Mouse (Mus musculus): Measurements from ENCODE around the gene Nlrp6. TPM values are rescaled to one million over a fixed set of nuclear protein-coding genes. Genes with fewer than 3 reads are reported as not detected.

Gene Nlrp6
- polyA plus RNA-seq, 1 experiment from 2014 or later = not detected

DNA sequence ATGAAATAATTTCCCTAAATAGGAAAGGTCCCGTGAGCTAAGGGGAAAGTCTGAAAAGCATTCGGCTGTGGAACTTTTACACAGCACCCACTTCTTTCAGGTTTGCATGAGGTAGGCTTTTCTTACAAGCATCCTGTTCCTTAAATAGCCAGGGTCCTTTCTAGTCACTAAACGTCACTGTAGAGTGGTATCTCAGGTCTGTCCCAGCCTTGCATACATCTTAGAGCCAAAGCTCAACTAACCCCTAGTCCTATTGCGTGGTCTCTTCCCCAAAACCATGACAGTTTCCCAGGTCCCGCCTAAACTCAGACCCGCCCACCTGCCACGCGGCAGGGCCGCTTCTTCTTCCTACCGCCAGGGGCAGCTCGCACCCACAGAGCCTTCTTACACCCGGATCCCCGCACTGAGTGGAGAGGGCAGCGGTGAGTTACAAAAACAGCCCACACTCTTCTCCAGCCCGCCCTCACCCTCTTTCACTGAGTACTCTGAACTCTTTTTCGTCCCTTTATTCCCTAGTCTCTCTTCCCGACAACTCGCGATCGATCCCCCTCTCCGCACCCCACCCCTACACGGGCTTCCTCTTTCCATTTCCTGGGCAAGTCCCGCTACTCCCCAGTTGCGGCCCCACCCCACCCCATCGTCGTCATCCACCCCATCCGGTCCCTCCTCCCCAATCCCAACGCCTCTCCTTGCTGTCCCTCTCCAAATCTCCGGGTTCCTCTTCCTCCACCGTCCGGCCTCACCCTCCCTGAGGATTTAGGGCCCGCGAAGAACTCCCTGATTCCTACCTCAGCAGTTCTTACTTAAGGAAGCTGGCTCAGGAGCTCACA lies 20.7 kb downstream of the Nlrp6 start, which contains the start of gene Pgghg:
Pgghg (plus strand) TSS at position 170 of the 830 bp plus-strand sequence.
- Histone ChIP-seq H3K4me2 (peak within 1 kb of the TSS; percentile 79), H3K27ac (ENCODE audit: low read depth, low read length) (peak within 1 kb of the TSS; percentile 85), H3K9ac (ENCODE audit: low read depth, low read length) (peak within 1 kb of the TSS; percentile 86), H3K4me3 (ENCODE audit: low read depth, low read length) (peak within 1 kb of the TSS; percentile 53), H3K9me3 (replicated peaks; ENCODE audit: control insufficient read depth, low read length) (no peaks in the 10 kb centered on the region), H3K36me3 (ENCODE audit: control insufficient read depth, insufficient read depth, low read length) (no peaks in the 10 kb centered on the region), H3K27me3 (ENCODE audit: control insufficient read depth, insufficient read depth, low read length) (peaks cover 3% of the 10 kb centered on the region; the same call in 1 of the 2 replicates), H3K4me1 (ENCODE audit: control insufficient read depth, insufficient read depth, low read length) (peaks cover 1% of the 10 kb centered on the region; the same call in 1 of the 2 replicates)
- WGBS (ENCODE audit: insufficient replicate concordance) = 3% methylated on average over 33 of the region's 33 CpGs
- peak; percentile 82 for ATAC-seq (replicated peaks; ENCODE audit: insufficient number of reproducible peaks, low FRiP score, low TSS enrichment)

DNA sequence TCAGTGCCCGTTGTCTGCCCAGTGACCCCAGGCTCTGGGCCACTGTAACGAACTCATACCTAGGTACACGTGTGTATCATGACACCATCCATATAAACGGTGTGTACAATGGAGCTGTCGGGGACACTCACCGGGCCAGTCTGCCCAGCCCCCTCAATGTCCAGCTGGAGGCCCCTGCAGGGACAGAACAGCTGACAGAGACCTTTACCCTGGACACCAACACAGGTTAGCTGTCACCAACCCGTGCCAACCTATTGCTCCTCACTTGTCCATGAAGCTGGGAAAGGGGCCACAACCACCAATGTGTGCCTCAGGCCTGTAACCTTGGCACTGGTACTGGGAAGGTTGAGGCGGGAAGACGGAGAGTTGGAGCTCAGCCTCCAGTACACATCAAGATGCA lies 21.6 kb downstream of the Nlrp6 start:
- H3K36me3 ChIP-seq (ENCODE audit: control insufficient read depth, insufficient read depth, low read length) = no peaks in the 10 kb centered on the region
- H3K4me2 ChIP-seq = peak overlapping the region; percentile 79
- ATAC-seq (replicated peaks; ENCODE audit: insufficient number of reproducible peaks, low FRiP score, low TSS enrichment) = no peak
- no peaks in the 10 kb centered on the region for H3K9me3 ChIP-seq (replicated peaks; ENCODE audit: control insufficient read depth, low read length)
- 61% methylated on average over 9 of the region's 9 CpGs for WGBS (ENCODE audit: insufficient replicate concordance)
- peaks cover 2% of the 10 kb centered on the region; the same call in 1 of the 2 replicates for H3K4me1 ChIP-seq (ENCODE audit: control insufficient read depth, insufficient read depth, low read length)
- H3K9ac ChIP-seq (ENCODE audit: low read depth, low read length) = peak overlapping the region; percentile 86
- H3K27me3 ChIP-seq (ENCODE audit: control insufficient read depth, insufficient read depth, low read length) = peaks cover 3% of the 10 kb centered on the region; the same call in 1 of the 2 replicates
- H3K4me3 ChIP-seq (ENCODE audit: low read depth, low read length) = peak overlapping the region; percentile 53
- H3K27ac ChIP-seq (ENCODE audit: low read depth, low read length) = peak overlapping the region; percentile 85

DNA sequence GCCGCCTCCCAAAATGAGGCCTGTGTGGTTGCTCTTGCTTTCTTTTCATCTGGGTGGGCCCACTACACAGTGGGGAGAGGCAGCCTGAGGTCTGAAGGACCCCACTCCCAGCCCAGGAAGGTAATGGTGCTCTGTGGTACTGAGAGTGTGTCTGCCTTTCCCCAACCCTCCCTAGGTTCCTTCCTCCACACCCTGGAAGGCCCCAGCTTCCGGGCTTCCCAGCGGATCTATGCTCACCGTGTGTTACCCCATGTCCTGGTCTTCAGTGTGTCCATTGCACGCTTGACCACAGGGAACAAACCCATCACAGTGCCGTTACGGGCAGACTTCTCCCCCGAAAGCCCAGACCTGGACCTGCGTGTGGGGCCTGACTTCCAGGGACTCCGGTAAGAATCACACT lies 22.1 kb downstream of the Nlrp6 start:
- H3K4me2 ChIP-seq = no peak overlapping the region
- no peaks in the 10 kb centered on the region for H3K36me3 ChIP-seq (ENCODE audit: control insufficient read depth, insufficient read depth, low read length)
- no peaks in the 10 kb centered on the region for H3K9me3 ChIP-seq (replicated peaks; ENCODE audit: control insufficient read depth, low read length)
- H3K27ac ChIP-seq (ENCODE audit: low read depth, low read length) = no peak overlapping the region
- no peak overlapping the region for H3K9ac ChIP-seq (ENCODE audit: low read depth, low read length)
- peaks cover 2% of the 10 kb centered on the region; the same call in 1 of the 2 replicates for H3K4me1 ChIP-seq (ENCODE audit: control insufficient read depth, insufficient read depth, low read length)
- H3K27me3 ChIP-seq (ENCODE audit: control insufficient read depth, insufficient read depth, low read length) = peaks cover 3% of the 10 kb centered on the region; the same call in 1 of the 2 replicates
- no peak overlapping the region for H3K4me3 ChIP-seq (ENCODE audit: low read depth, low read length)
- 88% methylated on average over 10 of the region's 10 CpGs for WGBS (ENCODE audit: insufficient replicate concordance)
- no peak for ATAC-seq (replicated peaks; ENCODE audit: insufficient number of reproducible peaks, low FRiP score, low TSS enrichment)

DNA sequence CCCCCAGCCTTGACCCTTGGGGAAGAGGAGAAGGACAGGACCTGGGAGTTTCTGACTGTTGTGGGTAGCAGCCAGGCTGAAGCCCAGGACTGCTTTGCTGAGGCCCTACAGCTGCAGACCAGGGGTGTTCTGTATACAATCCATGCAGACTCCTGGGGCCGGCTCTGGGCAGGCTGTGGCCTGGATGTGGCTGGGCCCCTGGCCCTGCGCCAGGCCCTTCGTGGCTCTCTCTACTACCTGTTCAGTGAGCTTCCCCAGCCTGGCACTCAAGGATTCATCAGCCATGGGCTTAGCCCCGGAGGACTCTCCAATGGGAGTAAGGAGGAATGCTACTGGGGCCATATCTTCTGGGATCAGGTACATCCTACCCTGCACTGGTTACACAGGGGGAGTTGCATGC lies 22.7 kb downstream of the Nlrp6 start:
- no peak overlapping the region for H3K9ac ChIP-seq (ENCODE audit: low read depth, low read length)
- H3K27ac ChIP-seq (ENCODE audit: low read depth, low read length) = no peak overlapping the region
- peaks cover 5% of the 10 kb centered on the region for H3K4me1 ChIP-seq (ENCODE audit: control insufficient read depth, insufficient read depth, low read length)
- no peaks in the 10 kb centered on the region for H3K9me3 ChIP-seq (replicated peaks; ENCODE audit: control insufficient read depth, low read length)
- H3K4me2 ChIP-seq = no peak overlapping the region
- H3K36me3 ChIP-seq (ENCODE audit: control insufficient read depth, insufficient read depth, low read length) = no peaks in the 10 kb centered on the region
- H3K27me3 ChIP-seq (ENCODE audit: control insufficient read depth, insufficient read depth, low read length) = peaks cover 3% of the 10 kb centered on the region; the same call in 1 of the 2 replicates
- H3K4me3 ChIP-seq (ENCODE audit: low read depth, low read length) = no peak overlapping the region
- no peak for ATAC-seq (replicated peaks; ENCODE audit: insufficient number of reproducible peaks, low FRiP score, low TSS enrichment)
- 78% methylated on average over 4 of the region's 4 CpGs for WGBS (ENCODE audit: insufficient replicate concordance)

DNA sequence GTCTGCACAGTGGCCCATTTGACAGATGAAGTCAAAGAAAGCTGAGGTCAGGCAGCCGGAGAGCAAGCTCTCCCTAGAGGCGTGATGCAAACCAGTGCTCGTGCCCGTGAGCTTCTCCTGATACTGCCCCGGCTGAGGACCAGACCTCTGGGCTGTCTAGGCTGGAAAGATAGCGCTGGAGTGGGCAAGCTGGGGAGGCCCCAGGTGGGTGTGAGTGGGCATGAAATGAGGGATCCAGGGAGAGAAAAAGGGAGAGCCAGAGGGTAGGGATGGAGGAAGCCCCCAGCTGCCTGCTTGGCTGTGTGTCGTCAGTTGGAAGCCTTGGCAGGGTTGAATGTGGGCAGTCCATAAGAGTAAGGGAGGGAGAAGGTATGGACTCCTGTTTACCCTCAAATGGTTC lies 23.5 kb downstream of the Nlrp6 start:
- no peak for ATAC-seq (replicated peaks; ENCODE audit: insufficient number of reproducible peaks, low FRiP score, low TSS enrichment)
- Histone ChIP-seq H3K27me3 (ENCODE audit: control insufficient read depth, insufficient read depth, low read length) (no peaks in the 10 kb centered on the region), H3K27ac (ENCODE audit: low read depth, low read length) (no peak overlapping the region), H3K4me1 (ENCODE audit: control insufficient read depth, insufficient read depth, low read length) (peaks cover 6% of the 10 kb centered on the region), H3K36me3 (ENCODE audit: control insufficient read depth, insufficient read depth, low read length) (no peaks in the 10 kb centered on the region), H3K4me2 (no peak overlapping the region), H3K4me3 (ENCODE audit: low read depth, low read length) (no peak overlapping the region), H3K9me3 (replicated peaks; ENCODE audit: control insufficient read depth, low read length) (no peaks in the 10 kb centered on the region), H3K9ac (ENCODE audit: low read depth, low read length) (no peak overlapping the region)
- WGBS (ENCODE audit: insufficient replicate concordance) = 84% methylated on average over 7 of the region's 7 CpGs

DNA sequence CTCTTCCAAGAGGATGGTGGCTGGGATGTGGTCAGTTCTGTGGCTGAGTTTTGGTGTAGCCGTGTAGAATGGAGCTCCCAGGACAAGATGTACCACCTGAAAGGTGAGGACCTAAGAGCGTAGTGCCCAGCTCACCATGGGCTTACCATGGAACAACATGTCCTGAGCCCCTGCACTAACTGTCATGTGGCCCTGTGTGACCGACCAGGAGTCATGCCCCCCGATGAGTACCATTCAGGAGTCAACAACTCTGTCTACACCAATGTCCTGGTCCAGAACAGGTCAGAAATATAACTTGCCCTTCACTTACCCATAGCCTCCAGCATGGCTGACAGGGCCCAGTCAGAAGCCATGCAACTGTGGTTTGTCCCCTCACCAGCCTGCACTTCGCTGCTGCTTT lies 24.5 kb downstream of the Nlrp6 start:
- ATAC-seq (replicated peaks; ENCODE audit: insufficient number of reproducible peaks, low FRiP score, low TSS enrichment) = no peak
- H3K36me3 ChIP-seq (ENCODE audit: control insufficient read depth, insufficient read depth, low read length) = no peaks in the 10 kb centered on the region
- no peak overlapping the region for H3K4me2 ChIP-seq
- no peak overlapping the region for H3K9ac ChIP-seq (ENCODE audit: low read depth, low read length)
- no peak overlapping the region for H3K4me3 ChIP-seq (ENCODE audit: low read depth, low read length)
- no peaks in the 10 kb centered on the region for H3K9me3 ChIP-seq (replicated peaks; ENCODE audit: control insufficient read depth, low read length)
- H3K27me3 ChIP-seq (ENCODE audit: control insufficient read depth, insufficient read depth, low read length) = no peaks in the 10 kb centered on the region
- no peak overlapping the region for H3K27ac ChIP-seq (ENCODE audit: low read depth, low read length)
- WGBS (ENCODE audit: insufficient replicate concordance) = 80% methylated on average over 5 of the region's 5 CpGs
- peaks cover 6% of the 10 kb centered on the region for H3K4me1 ChIP-seq (ENCODE audit: control insufficient read depth, insufficient read depth, low read length)

DNA sequence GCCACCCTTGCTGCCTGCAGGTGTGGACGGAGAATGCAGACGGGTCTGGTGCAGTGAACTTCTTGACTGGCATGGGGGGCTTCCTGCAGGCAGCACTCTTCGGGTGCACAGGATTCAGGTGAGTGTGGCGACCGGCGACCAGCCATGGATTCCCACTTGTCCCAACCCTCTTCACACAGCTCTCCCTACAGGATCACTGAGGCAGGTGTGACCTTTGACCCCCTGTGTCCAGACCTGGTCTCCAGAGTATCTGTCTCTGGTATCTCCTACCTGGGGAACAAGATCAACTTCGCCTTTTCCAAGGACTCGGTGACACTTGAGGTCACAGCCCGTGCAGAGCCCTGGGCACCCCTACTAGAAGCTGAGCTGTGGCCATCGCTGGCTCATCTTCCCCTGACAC lies 25.6 kb downstream of the Nlrp6 start:
- H3K36me3 ChIP-seq (ENCODE audit: control insufficient read depth, insufficient read depth, low read length) = no peaks in the 10 kb centered on the region
- H3K4me1 ChIP-seq (ENCODE audit: control insufficient read depth, insufficient read depth, low read length) = peaks cover 6% of the 10 kb centered on the region
- no peaks in the 10 kb centered on the region for H3K27me3 ChIP-seq (ENCODE audit: control insufficient read depth, insufficient read depth, low read length)
- no peak overlapping the region for H3K4me3 ChIP-seq (ENCODE audit: low read depth, low read length)
- no peak overlapping the region for H3K4me2 ChIP-seq
- WGBS (ENCODE audit: insufficient replicate concordance) = 83% methylated on average over 10 of the region's 10 CpGs
- ATAC-seq (replicated peaks; ENCODE audit: insufficient number of reproducible peaks, low FRiP score, low TSS enrichment) = no peak
- H3K9me3 ChIP-seq (replicated peaks; ENCODE audit: control insufficient read depth, low read length) = no peaks in the 10 kb centered on the region
- no peak overlapping the region for H3K9ac ChIP-seq (ENCODE audit: low read depth, low read length)
- peak overlapping the region; percentile 70 for H3K27ac ChIP-seq (ENCODE audit: low read depth, low read length)

DNA sequence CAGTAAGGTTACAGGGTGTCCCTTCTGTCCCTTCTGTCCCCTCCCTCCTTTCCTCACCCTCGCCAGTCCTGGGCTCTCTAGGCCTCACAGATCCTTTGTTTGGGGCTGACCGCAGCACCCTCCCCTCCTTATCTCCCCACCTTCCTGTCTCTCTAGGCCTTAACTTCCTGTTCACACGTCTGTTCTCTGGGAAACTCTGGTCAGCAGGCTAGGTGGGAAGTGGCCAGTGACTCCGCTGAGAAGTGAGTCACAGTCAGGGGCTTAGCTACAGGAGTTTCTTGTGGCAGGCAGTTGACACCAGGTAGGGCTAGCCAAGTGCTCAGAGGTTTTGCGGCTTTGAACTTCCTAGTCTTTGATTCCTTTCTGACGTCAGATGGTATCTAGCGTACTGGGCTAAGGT lies 26.3 kb downstream of the Nlrp6 start:
- 29% methylated on average over 7 of the region's 7 CpGs for WGBS (ENCODE audit: insufficient replicate concordance)
- 0 out of 2 replicates have a peak, but pooled peaks have one; percentile 3 for ATAC-seq (replicated peaks; ENCODE audit: insufficient number of reproducible peaks, low FRiP score, low TSS enrichment)
- Histone ChIP-seq H3K4me3 (ENCODE audit: low read depth, low read length) (no peak overlapping the region), H3K4me1 (ENCODE audit: control insufficient read depth, insufficient read depth, low read length) (peaks cover 6% of the 10 kb centered on the region), H3K9ac (ENCODE audit: low read depth, low read length) (0 out of 2 replicates have a peak overlapping the region, but pooled peaks have one; percentile 22), H3K27me3 (ENCODE audit: control insufficient read depth, insufficient read depth, low read length) (no peaks in the 10 kb centered on the region), H3K9me3 (replicated peaks; ENCODE audit: control insufficient read depth, low read length) (no peaks in the 10 kb centered on the region), H3K27ac (ENCODE audit: low read depth, low read length) (peak overlapping the region; percentile 70), H3K36me3 (ENCODE audit: control insufficient read depth, insufficient read depth, low read length) (no peaks in the 10 kb centered on the region), H3K4me2 (no peak overlapping the region)
